Mouse (Mus musculus) cortical plate, adult 2 months (tissue): ENCODE results near the gene Tpst2.

Experiments
- CTCF ChIP-seq: fragments of 200-500 bp; IDR thresholded peaks from 2 replicates; pipeline ENCODE4 v1.5.1; 2011; ENCODE audit warnings: mild to moderate bottlenecking, control low read depth, low read length; ENCODE audit not compliant: insufficient read depth; ENCODE audit errors: extremely low read depth
- POLR2A ChIP-seq: fragments of 200-500 bp; IDR thresholded peaks from 2 replicates; pipeline ENCODE4 v1.6.1; 2011; ENCODE audit warnings: mild to moderate bottlenecking, low read length, control low read depth; ENCODE audit not compliant: insufficient read depth; ENCODE audit errors: extremely low read depth

DNA sequence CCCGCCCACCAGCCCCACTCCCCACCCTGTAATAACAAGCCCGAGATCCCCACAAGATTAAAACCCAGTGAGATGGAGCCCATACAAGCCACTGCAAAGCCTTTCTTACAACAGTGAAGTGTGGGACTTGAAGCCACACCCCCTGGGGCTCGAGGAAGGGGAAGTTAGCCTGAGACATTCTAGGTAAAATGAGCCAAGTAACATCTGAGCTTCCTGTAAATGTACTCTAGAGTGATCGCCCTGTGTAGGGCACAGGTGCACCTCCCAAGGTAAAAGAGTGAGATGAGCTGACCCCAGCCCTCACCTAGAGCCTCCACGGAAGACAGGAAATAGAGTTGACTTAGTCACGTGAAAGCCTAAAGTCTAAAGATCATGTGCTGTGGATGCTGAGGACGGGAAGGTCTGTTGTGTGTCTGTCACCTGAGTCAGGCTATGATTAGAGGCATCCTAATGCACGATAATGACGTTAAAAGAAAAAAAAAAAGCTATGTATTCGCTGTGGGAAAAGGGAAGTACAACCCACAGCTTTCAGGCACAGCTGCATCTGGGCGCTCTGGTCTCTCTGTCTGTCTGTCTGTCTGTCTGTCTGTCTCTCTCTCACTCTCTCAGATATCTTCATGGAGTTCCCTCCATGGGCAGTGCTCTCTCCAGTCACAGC is 10.6 kb downstream of the Tpst2 start:
- TF ChIP-seq POLR2A (no peak), CTCF (no peak)
